Mouse (Mus musculus): ENCODE measurements around the gene Runx2.

DNA sequence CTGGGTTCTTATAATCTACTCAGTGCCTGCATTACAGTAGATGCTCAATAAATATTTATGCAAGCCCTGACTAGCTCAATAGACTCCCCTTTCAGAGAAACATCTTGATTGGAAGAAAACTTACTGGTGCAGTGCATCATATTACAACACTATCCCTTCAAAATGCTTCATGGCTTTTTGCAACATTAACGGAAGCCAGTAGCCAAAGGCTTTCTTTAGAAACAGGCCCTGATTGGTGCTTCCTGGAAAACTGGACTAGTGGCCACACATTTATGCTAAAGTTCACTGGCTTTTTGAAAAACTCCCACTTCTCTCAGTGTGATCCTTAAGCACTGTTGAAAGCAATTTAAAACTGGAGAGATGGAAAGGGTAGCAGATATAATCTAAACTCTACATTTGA, 151.4 kb downstream of the Runx2 start:
- TF ChIP-seq CTCF (IDR thresholded peaks at IDR 0.05; ENCODE audit: extremely low read depth, insufficient read length, insufficient replicate concordance, low read depth, low read length) (no peak), POLR2A (IDR thresholded peaks at IDR 0.05; ENCODE audit: low read depth, low read length) (no peak)
